Mouse (Mus musculus) left cerebral cortex, adult 11 months (tissue): ENCODE results near the gene Iqcg.
A peak's percentile ranks its signal among the peaks of the same experiment; 100 is the strongest.

ENCODE experiments used
- DNase-seq: peaks from one replicate; pipeline ENCODE4 v3.0.0; 2022; ENCODE audit warnings: low spot score

Gene Iqcg

GRCm38 (mm10) chr16:33053141-33053540 is 2.9 kb downstream of the Iqcg start:
- no peak for DNase-seq

GRCm38 (mm10) chr16:33049809-33050208 is 6.2 kb downstream of the Iqcg start:
- DNase-seq, result no peak

GRCm38 (mm10) chr16:33048686-33049085 is 7.3 kb downstream of the Iqcg start:
- no peak for DNase-seq

- no peak for DNase-seq
These were observed 8.0 kb downstream of the Iqcg start for GRCm38 (mm10) chr16:33048004-33048403.

- DNase-seq, result no peak
These were observed 12.8 kb downstream of the Iqcg start for GRCm38 (mm10) chr16:33043268-33043667.

- DNase-seq, result no peak
These were observed 13.3 kb downstream of the Iqcg start for GRCm38 (mm10) chr16:33042682-33043081.

GRCm38 (mm10) chr16:33036006-33036405 is 20.0 kb downstream of the Iqcg start:
- no peak for DNase-seq

GRCm38 (mm10) chr16:33026357-33026756 is 29.7 kb downstream of the Iqcg start:
- no peak for DNase-seq

- DNase-seq, result no peak
These were observed 31.4 kb downstream of the Iqcg start for GRCm38 (mm10) chr16:33024456-33025104.

GRCm38 (mm10) chr16:33023750-33024149 is 32.3 kb downstream of the Iqcg start:
- peak; percentile 67 for DNase-seq

- no peak for DNase-seq
These were observed 34.6 kb downstream of the Iqcg start for GRCm38 (mm10) chr16:33021381-33021780.

GRCm38 (mm10) chr16:33019117-33019770 is 36.8 kb downstream of the Iqcg start:
- DNase-seq, result no peak

- DNase-seq, result no peak
These were observed 38.2 kb downstream of the Iqcg start for GRCm38 (mm10) chr16:33017677-33018349.

GRCm38 (mm10) chr16:33015986-33016385 is 40.0 kb downstream of the Iqcg start:
- no peak for DNase-seq

- DNase-seq, result no peak
These were observed 40.6 kb downstream of the Iqcg start for GRCm38 (mm10) chr16:33015396-33015907.

GRCm38 (mm10) chr16:33014921-33015320 is 41.1 kb downstream of the Iqcg start:
- DNase-seq, result no peak

GRCm38 (mm10) chr16:33013801-33014200 is 42.2 kb downstream of the Iqcg start:
- no peak for DNase-seq

GRCm38 (mm10) chr16:33010166-33010565 is 45.9 kb downstream of the Iqcg start:
- DNase-seq, result no peak

- DNase-seq, result no peak
These were observed 48.6 kb downstream of the Iqcg start for GRCm38 (mm10) chr16:33007436-33007835.

GRCm38 (mm10) chr16:33006888-33007287 is 49.1 kb downstream of the Iqcg start:
- DNase-seq, result no peak

GRCm38 (mm10) chr16:33005216-33005615 is 50.8 kb downstream of the Iqcg start:
- no peak for DNase-seq

GRCm38 (mm10) chr16:32992158-32992557 is 63.9 kb downstream of the Iqcg start:
- no peak for DNase-seq

- DNase-seq, result no peak
These were observed 71.4 kb downstream of the Iqcg start for GRCm38 (mm10) chr16:32984631-32985030.
